Mouse (Mus musculus) kidney, adult 2 months (tissue): ENCODE results near the gene Gm10337.

Experiments
- CTCF ChIP-seq: fragments of 200-500 bp; conservative IDR thresholded peaks from 2 replicates; pipeline ENCODE4 v1.5.1; 2011; ENCODE audit warnings: low read depth, mild to moderate bottlenecking, control low read depth, low read length, moderate library complexity, mixed read lengths; ENCODE audit not compliant: insufficient read depth, insufficient read length
- POLR2A ChIP-seq: fragments of 200-500 bp; IDR thresholded peaks from one replicate; pipeline ENCODE4 v1.6.1; 2011; ENCODE audit warnings: low read depth, low read length, control low read depth

GRCm38 (mm10) chr15:102459847-102460246 is 43.7 kb upstream of the Gm10337 start:
- no peak for TF ChIP-seq CTCF
- no peak for TF ChIP-seq POLR2A
